Mouse (Mus musculus) heart, embryonic 12.5 days (tissue): ENCODE measurements around the gene Paqr6. TPM values are rescaled to one million over a fixed set of nuclear protein-coding genes. Genes with fewer than 3 reads are reported as not detected.
A peak's percentile ranks its signal among the peaks of the same experiment; 100 is the strongest.
"Not testable (repeated sequence)": the region's sequence is repeated elsewhere in the genome, so short reads cannot be mapped to it uniquely, and the experiment has no call there.

Source experiments
- ATAC-seq: fragments of 200-750 bp; cut with Nextera tagmentation; 2 replicates; pipeline ENCODE4 v1.8.0; 2017; ENCODE audit warnings: moderate TSS enrichment, moderate library complexity; ENCODE audit not compliant: insufficient number of reproducible peaks, low FRiP score
- H3K27ac ChIP-seq: fragments of 300-500 bp; sonication (generic); 2 replicates; pipeline ENCODE4 v1.5.1; 2016; ENCODE audit warnings: mild to moderate bottlenecking, moderate library complexity; ENCODE audit not compliant: poor library complexity, severe bottlenecking
- H3K27me3 ChIP-seq: fragments of 300-500 bp; sonication (generic); replicated peaks from 2 replicates; pipeline ENCODE4 v1.6.1; 2016; ENCODE audit warnings: mild to moderate bottlenecking, moderate library complexity
- H3K36me3 ChIP-seq: fragments of 300-500 bp; sonication (generic); 2 replicates; pipeline ENCODE4 v1.6.1; 2016; ENCODE audit warnings: mild to moderate bottlenecking, moderate library complexity
- H3K4me1 ChIP-seq: fragments of 300-500 bp; sonication (generic); replicated peaks from 2 replicates; pipeline ENCODE4 v1.6.1; 2016; ENCODE audit warnings: mild to moderate bottlenecking
- H3K4me2 ChIP-seq: fragments of 300-500 bp; sonication (generic); 2 replicates; pipeline ENCODE4 v1.6.1; 2016; ENCODE audit warnings: mild to moderate bottlenecking, moderate library complexity
- H3K4me3 ChIP-seq: fragments of 300-500 bp; sonication (generic); 2 replicates; pipeline ENCODE4 v1.5.1; 2016; ENCODE audit warnings: mild to moderate bottlenecking
- H3K9ac ChIP-seq: fragments of 300-500 bp; sonication (generic); 2 replicates; pipeline ENCODE4 v1.6.1; 2016; ENCODE audit warnings: mild to moderate bottlenecking, moderate library complexity
- H3K9me3 ChIP-seq: fragments of 300-500 bp; sonication (generic); replicated peaks from 2 replicates; pipeline ENCODE4 v1.6.1; 2016; ENCODE audit warnings: mild to moderate bottlenecking, moderate library complexity
- WGBS: fragments of 180-500 bp; shearing (Covaris S2); methylation state at CpG from one replicate; pipeline ENCODE4 v1.1.7; 2016; 5-methylcytosine and 5-hydroxymethylcytosine counted together
- polyA plus RNA-seq: library from polyadenylated mRNA; unstranded; fragments of >200 nt; fragmentation: Nextera tagmentation; extraction: Ambion mirVana; gene quantifications from 2 replicates; pipeline ENCODE4 v1.2.1, GENCODE M21; 2016

Gene Paqr6
- polyA plus RNA-seq, 1 experiment from 2014 or later = 4.3 TPM

DNA sequence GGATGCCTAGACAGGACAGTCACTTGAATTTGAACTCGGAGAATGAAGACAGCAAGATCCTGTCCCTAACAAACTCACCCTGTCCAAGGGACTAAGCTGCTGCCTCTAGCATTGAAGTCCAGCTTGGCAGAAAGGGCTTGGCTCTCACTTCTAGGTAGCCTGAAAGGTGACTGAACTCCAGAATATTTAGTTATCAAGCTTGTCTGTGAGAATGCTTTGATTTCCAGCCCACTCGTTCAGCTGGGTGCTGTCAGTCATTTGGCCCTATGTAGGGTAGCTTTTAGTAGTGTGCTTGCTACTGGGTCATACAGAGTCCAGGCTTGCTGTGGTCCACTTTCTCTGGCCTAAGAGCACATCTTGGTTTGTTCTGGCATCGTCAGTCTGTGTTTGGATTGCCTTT, 25.4 kb upstream of the Paqr6 start:
- Histone ChIP-seq H3K27ac (no peak overlapping the region), H3K4me1 (peaks cover 32% of the 10 kb centered on the region), H3K9ac (no peak overlapping the region; the same call in 1 of the 2 replicates), H3K4me2 (0 out of 2 replicates have a peak overlapping the region, but pooled peaks have one; percentile 28), H3K9me3 (no peaks in the 10 kb centered on the region), H3K36me3 (peaks cover 30% of the 10 kb centered on the region), H3K27me3 (no peaks in the 10 kb centered on the region), H3K4me3 (no peak overlapping the region)
- ATAC-seq = no peak
- WGBS = 61% methylated on average over 3 of the region's 3 CpGs

DNA sequence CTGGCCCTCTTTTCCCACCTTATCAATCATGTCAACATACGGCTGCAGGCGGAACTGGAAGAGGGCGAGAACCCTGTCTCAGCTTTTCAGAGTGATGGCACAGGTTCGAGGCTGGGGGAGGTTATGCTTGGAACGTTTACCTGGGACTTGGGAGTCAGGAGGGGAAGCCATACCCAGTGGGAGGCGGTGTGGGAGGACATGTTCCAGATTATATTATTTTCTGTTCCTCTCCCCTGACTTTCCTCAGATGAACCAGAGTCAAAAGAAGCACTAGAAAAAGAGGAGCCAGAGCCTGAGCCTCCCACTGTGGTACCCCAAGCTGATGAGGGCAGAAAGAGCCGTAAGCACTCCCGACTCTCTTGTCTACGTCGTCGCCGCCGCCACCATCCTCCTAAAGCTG, 13.7 kb upstream of the Paqr6 start:
- H3K9ac ChIP-seq = no peak overlapping the region
- H3K36me3 ChIP-seq = peaks cover 98% of the 10 kb centered on the region
- H3K9me3 ChIP-seq = no peaks in the 10 kb centered on the region
- 0 out of 2 replicates have a peak, but pooled peaks have one; percentile 22 for ATAC-seq
- no peaks in the 10 kb centered on the region for H3K27me3 ChIP-seq
- H3K27ac ChIP-seq = no peak overlapping the region
- H3K4me1 ChIP-seq = no peaks in the 10 kb centered on the region
- no peak overlapping the region for H3K4me3 ChIP-seq
- no peak overlapping the region for H3K4me2 ChIP-seq
- WGBS = 76% methylated on average over 13 of the region's 13 CpGs

DNA sequence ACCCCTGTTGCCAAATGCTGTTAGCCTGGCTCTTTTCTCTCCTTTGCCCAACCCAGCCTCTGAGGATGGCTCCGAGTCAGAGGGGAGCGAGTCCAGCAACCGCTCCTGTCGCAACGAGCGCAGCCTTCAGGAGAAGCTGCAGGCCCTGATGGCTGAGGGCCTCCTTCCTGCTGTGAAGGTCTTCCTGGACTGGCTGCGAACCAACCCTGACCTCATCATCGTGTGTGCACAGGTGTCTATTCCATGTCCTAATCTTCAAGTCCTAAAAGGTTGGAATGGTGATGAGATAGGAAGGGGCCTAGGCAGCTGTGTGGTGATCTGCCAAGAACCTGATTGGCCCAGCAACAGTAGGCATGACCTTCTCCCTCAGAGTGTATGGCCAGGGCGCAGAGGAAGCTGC, 11.5 kb upstream of the Paqr6 start:
- no peaks in the 10 kb centered on the region for H3K4me1 ChIP-seq
- 90% methylated on average over 9 of the region's 9 CpGs for WGBS
- H3K4me3 ChIP-seq = no peak overlapping the region
- peaks cover 98% of the 10 kb centered on the region for H3K36me3 ChIP-seq
- no peaks in the 10 kb centered on the region for H3K9me3 ChIP-seq
- no peaks in the 10 kb centered on the region for H3K27me3 ChIP-seq
- no peak overlapping the region for H3K27ac ChIP-seq
- no peak for ATAC-seq
- no peak overlapping the region for H3K9ac ChIP-seq
- H3K4me2 ChIP-seq = no peak overlapping the region

DNA sequence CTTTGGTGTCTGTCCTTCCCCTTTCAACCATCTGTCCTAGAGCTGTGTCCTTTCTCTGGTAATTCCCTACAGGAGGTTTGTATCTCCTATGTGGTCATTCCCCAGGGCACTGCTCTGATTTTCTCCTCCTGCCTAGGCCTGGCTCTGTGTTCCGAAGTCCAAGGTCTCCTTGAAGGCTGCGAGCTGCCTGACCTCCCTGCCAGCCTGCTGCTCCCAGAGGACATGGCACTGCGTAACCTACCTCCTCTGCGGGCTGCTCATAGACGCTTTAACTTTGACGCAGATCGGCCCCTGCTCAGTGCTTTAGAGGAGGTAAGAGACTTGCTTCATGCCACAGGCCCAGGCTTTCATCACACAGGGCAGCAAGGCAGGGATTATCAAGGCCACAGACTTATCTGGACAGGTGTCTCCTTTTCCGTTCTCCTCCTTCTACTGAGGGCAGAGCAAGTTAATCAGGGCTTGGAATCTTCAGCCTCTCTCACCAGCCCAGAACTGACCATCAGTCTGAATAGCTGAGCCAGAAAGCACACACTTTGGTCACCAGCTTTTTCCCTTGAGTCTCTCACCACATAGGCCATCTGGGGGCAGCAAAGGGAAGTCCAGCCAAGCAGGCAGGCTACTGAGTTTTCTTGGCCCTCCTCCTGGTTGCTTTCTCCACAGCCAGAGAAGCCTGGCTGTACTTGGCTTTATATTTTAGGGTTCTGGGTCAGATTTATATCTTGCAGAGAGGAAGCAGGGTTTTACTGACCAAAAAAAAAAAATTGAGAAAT, 9.8 kb upstream of the Paqr6 start:
- Histone ChIP-seq H3K36me3 (peaks cover 99% of the 10 kb centered on the region), H3K27me3 (no peaks in the 10 kb centered on the region), H3K27ac (no peak overlapping the region), H3K4me2 (no peak overlapping the region), H3K4me3 (no peak overlapping the region), H3K9me3 (no peaks in the 10 kb centered on the region), H3K9ac (no peak overlapping the region), H3K4me1 (peaks cover 11% of the 10 kb centered on the region)
- WGBS = 93% methylated on average over 8 of the region's 8 CpGs
- no peak for ATAC-seq

DNA sequence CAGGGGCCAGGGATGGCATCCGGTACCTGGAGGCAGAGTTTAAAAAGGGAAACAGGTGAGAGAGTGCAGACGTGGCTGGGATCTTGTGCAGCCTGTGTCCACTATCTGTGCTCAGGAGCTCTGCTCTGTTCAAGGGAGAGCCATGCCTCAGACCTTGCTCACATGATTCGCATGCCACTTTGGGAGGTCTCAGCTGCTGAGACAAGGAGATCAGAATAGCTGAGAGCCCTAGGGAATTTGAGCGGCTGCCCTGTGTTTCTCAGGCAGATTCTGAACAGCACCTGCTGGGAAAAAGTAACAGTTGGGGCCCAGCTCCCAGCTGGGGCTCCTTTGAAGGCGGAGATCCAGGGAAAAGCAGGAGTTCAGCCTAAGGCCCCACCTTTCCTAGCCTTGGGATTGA, 4.8 kb upstream of the Paqr6 start:
- Histone ChIP-seq H3K36me3 (peaks cover 81% of the 10 kb centered on the region), H3K27ac (peak overlapping the region; percentile 53), H3K9me3 (no peaks in the 10 kb centered on the region), H3K4me3 (no peak overlapping the region), H3K27me3 (no peaks in the 10 kb centered on the region), H3K4me1 (peaks cover 39% of the 10 kb centered on the region), H3K9ac (0 out of 2 replicates have a peak overlapping the region, but pooled peaks have one; percentile 18), H3K4me2 (no peak overlapping the region)
- ATAC-seq = no peak
- WGBS = 54% methylated on average over 5 of the region's 5 CpGs

DNA sequence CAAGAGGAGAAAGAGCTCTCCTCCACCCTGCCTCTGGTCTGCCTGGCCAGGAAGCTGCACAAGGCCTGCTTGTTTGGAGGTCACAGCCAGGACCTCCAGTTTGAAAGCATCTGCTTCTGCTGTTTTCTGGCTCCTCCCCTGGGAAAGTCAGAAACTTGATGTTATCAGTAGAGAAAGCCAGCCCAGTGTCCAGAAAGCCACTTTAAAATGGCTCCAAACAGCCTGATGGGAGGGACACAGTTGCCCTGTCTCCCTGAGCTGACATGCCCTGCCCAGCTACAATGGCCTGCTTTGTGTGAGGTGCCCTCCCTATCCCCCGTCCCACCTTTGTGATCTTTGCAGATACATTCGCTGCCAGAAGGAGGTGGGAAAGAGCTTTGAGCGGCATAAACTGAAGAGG, 4.4 kb upstream of the Paqr6 start:
- WGBS = 54% methylated on average over 3 of the region's 3 CpGs
- H3K9me3 ChIP-seq = no peaks in the 10 kb centered on the region
- no peak overlapping the region for H3K4me2 ChIP-seq
- no peak overlapping the region for H3K4me3 ChIP-seq
- H3K9ac ChIP-seq = no peak overlapping the region
- H3K27ac ChIP-seq = peak overlapping the region; percentile 53
- no peak for ATAC-seq
- H3K4me1 ChIP-seq = peaks cover 43% of the 10 kb centered on the region
- H3K36me3 ChIP-seq = peaks cover 77% of the 10 kb centered on the region
- peaks cover 3% of the 10 kb centered on the region for H3K27me3 ChIP-seq

DNA sequence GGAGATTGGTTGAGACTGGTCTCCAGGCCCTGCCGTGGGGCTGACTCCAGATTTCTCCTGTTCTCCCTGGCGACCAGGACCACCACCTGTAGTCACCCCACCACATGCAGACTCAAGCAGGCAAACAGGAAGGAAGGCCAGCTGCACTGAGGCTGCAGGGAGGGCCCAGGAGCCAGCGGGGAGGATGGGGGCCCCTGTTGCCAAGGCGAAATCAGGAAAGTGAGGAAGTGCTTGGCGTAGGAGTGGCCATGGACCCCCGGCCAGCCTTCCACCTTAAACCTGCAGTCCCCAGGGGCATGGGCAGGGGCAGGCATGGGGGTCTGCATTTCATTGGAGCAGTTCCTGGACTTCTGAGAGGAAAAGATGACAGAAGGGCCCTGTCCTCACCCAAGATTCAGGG, 3.3 kb upstream of the Paqr6 start:
- no peak for ATAC-seq
- H3K36me3 ChIP-seq = peaks cover 66% of the 10 kb centered on the region
- 59% methylated on average over 6 of the region's 6 CpGs for WGBS
- no peak overlapping the region for H3K27ac ChIP-seq
- H3K4me3 ChIP-seq = no peak overlapping the region
- no peak overlapping the region for H3K9ac ChIP-seq
- peaks cover 15% of the 10 kb centered on the region for H3K27me3 ChIP-seq
- no peak overlapping the region for H3K4me2 ChIP-seq
- no peaks in the 10 kb centered on the region for H3K9me3 ChIP-seq
- H3K4me1 ChIP-seq = peaks cover 44% of the 10 kb centered on the region

DNA sequence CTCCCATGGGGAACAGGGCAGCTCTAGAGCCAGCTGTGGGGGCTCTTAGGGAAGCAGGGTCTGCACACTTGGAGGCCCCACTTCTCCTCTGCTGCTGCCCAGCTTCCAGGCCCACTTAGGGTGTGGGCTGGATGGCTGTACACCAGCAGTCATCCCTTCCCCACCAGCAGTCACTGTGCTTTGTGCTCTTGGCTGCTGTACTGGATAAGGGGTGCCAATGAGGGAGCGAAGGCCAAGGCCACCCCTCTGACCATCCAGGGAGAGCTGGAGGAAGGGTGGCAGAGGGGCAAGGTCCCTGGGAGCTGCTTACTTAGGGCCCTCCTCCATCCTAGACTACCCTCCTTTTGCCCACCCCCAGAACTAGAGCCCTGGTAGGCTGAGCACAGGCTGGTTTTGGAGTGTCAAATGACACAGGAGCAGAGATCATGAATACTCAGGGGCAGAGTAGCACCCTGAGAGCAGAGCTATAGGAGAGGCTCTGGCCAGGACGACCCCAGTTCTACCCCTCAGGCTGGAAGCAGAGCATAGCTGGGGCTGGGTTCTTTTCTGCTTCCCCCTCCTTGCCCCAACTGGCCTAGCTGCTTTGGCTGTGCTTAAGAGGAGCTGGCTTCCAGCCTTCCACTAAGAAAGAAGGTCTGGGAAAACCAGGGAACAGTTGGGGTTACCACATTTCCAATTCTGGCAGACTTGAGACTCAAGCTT, 2.6 kb upstream of the Paqr6 start:
- Histone ChIP-seq H3K4me2 (no peak overlapping the region), H3K27ac (no peak overlapping the region), H3K4me1 (peaks cover 45% of the 10 kb centered on the region), H3K4me3 (no peak overlapping the region), H3K9ac (no peak overlapping the region), H3K36me3 (peaks cover 59% of the 10 kb centered on the region), H3K27me3 (peaks cover 20% of the 10 kb centered on the region), H3K9me3 (no peaks in the 10 kb centered on the region)
- ATAC-seq = no peak
- whole genome bisulfite sequencing = 89% methylated on average over 2 of the region's 2 CpGs

DNA sequence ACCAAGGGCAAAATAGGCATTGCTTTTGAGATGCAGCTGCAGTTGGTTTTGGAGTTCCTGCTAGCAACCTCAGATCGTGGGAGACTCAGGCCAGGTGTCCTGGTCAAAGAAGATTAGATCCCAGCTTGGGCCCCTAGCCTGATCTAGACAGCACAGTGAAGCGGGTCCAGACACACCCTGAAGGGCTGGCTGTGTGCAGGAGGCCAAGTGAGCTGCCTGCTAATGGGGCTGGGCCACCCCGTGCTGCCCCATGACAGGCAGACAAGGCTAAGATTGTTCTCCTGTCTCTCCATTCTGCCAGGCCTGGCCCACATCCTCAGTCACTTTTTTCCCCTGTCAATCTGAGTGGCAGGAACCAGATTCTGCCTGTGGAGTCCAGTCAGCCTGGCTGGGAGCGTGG, 684 bp upstream of the Paqr6 start:
- peak overlapping the region; percentile 59 for H3K4me2 ChIP-seq

DNA sequence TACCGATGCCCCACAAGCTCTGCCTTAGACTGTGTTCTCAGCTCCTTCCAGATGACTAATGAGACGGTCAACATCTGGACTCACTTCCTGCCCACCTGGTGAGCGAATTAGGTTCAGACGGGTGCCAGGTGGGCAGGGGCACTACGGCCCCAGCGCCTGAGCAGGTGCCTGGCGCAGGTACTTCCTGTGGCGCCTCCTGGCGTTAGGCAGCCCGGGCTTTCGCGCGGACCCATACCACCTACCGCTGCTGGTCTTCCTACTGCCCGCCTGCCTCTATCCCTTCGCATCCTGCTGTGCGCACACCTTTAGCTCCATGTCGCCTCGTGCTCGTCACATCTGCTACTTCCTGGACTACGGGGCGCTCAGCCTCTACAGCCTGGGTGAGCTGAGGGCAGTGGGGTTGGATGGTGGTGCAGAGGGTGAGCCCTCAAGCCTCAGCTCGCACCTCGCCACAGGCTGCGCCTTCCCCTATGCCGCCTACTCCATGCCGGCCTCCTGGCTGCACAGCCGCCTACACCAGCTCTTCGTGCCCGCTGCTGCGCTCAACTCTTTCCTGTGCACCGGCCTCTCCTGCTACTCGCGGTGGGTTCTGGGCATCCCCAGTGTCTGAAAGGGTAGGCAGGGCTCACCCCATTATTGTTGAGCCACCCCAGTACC, 1.4 kb downstream of the Paqr6 start:
- no peak for ATAC-seq
- peaks cover 27% of the 10 kb centered on the region for H3K4me1 ChIP-seq
- H3K9ac ChIP-seq = no peak overlapping the region
- 26% methylated on average over 34 of the region's 34 CpGs for WGBS
- peaks cover 27% of the 10 kb centered on the region for H3K27me3 ChIP-seq
- H3K4me3 ChIP-seq = no peak overlapping the region
- H3K4me2 ChIP-seq = 0 out of 2 replicates have a peak overlapping the region, but pooled peaks have one; percentile 13
- no peak overlapping the region for H3K27ac ChIP-seq
- peaks cover 18% of the 10 kb centered on the region for H3K36me3 ChIP-seq
- peaks cover 8% of the 10 kb centered on the region for H3K9me3 ChIP-seq

More for the DNA sequence above, 684 bp upstream of the Paqr6 start:
- Histone ChIP-seq H3K4me3 (no peak overlapping the region), H3K27me3 (peaks cover 27% of the 10 kb centered on the region), H3K9ac (no peak overlapping the region), H3K9me3 (no peaks in the 10 kb centered on the region), H3K4me1 (peaks cover 43% of the 10 kb centered on the region), H3K36me3 (peaks cover 40% of the 10 kb centered on the region), H3K27ac (peak overlapping the region; percentile 45; the same call in 1 of the 2 replicates)
- ATAC-seq = peak; percentile 60; the same call in 1 of the 2 replicates
- 27% methylated on average over 4 of the region's 4 CpGs for WGBS

DNA sequence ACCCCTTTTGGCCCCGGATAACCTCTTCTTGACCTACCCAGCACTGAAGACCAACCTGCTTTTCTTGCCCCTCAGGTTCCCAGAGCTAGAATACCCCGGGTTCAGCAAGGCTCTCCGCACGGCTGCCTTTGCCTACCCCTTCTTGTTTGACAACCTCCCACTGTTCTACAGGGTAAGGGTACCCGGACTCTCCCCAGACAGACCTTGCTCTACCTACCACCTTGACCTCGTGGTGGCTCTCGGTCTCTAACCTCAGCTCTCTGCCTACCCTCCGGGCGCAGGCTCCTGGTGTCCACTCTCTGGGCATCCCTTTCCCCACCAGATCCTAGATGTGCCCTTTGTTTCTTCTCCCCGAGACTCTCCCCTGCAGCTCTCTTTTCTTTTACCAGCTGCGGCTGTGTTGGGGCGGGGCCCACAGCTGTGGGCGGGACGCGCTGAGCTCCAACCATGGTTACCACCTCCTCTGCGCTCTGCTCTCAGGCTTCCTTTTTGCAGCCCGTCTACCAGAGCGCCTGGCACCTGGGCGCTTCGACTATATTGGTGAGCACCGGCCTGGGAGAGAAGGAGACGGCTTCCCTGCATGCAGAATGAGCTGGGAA, 2.5 kb downstream of the Paqr6 start:
- H3K4me2 ChIP-seq = peak overlapping the region; percentile 45
- 8% methylated on average over 21 of the region's 22 CpGs for WGBS

More for the DNA sequence above, 2.5 kb downstream of the Paqr6 start:
- Histone ChIP-seq H3K4me1 (peaks cover 23% of the 10 kb centered on the region), H3K27me3 (peaks cover 27% of the 10 kb centered on the region)
- not testable (repeated sequence) for H3K27ac ChIP-seq, H3K36me3 ChIP-seq, H3K9me3 ChIP-seq, H3K4me3 ChIP-seq, H3K9ac ChIP-seq
- 0 out of 2 replicates have a peak, but pooled peaks have one; percentile 29 for ATAC-seq
